Mouse (Mus musculus): ENCODE measurements around the gene Itga3.

GRCm38 (mm10) chr11:95004937-95005198 is 71.7 kb downstream of the Itga3 start:
- TF ChIP-seq MAFK (IDR thresholded peaks at IDR 0.05; ENCODE audit: borderline replicate concordance, low read depth, low read length) (no peak), ELF1 (IDR thresholded peaks at IDR 0.05; ENCODE audit: low read depth, low read length) (no peak)

Data from MEL (cell line).